Mouse (Mus musculus): ENCODE data around the gene Gpatch3.

DNA sequence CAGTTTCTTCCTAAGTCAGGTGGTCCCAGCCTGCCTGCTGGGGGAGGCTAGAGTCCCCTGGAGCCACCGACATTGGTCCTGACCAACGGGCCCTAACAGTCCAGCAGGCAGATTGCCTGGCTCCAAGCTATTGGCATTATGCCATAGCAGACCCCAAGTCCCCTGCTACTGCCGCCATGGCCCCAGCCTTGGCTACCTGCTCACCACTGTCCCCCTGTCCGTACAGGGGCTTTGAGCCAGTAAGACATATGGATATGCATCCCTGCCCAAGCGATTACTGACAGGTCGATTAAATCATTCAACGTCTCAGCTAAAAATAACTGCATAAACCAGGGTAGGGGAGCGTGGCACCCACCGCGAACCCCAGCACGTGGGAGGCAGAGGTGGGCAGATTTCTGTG lies 43.4 kb downstream of the Gpatch3 start:
- no peak for TF ChIP-seq CTCF (IDR thresholded peaks at IDR 0.05; ENCODE audit: low read depth, low read length)
- no peak for TF ChIP-seq POLR2A (IDR thresholded peaks at IDR 0.05; ENCODE audit: extremely low read depth, insufficient read depth, low read length)
